Mouse (Mus musculus) telencephalon, adult 2 months (tissue): ENCODE data around the gene Cbx1.

ENCODE experiments used
- DNase-seq: peaks from one replicate; pipeline ENCODE4 v3.0.0-alpha.2; 2011; ENCODE audit warnings: low read depth, low spot score

Gene Cbx1

DNA sequence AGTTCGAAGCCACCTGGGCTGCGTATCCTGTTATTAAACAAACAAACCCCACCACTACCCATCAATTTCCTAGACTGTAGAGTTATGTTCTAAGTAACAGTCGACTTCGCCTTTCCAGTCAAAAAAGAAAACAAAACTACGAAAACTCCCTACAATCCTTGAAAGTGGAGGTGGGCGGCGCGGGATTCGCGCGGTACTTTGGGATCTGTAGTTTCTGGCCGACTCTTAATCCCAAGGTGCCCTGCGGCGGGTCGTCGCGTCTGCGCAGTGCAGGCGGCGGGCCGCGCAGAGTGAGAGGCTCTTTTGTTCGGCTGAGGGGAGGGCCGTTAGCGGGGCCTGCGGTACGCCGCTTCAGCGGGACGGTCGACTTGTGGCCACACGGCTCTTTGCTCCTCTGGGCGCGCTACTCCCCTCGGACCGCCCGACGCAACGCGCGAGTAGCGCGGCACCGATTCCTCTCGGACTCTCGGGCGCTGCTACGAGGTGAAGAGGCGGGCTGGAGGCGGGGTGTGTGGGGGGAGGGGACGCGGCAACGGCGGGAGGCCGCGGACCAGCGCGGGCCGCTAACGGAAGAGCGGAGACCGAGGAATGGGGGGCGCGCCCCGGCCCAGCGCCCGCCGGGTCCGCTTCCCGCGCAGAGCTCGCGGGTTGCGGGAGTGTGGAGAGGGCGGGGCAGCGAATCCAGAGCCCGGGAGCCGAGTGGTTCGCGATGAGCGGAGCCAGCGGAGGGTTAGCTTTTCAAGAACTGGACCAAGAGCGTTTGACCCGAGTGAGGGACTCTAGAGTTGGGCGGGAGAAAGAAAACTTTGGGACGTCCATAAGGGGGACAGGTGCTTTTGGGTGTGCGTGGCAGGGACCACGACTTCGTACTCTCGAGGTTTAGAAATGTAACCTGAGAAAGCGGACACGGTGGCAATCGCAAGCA is at the start of gene Cbx1:
Gene Cbx1 (plus strand): TSS at position 257 of the 925 bp plus-strand sequence.
- DNase-seq: peak; percentile 83

DNA sequence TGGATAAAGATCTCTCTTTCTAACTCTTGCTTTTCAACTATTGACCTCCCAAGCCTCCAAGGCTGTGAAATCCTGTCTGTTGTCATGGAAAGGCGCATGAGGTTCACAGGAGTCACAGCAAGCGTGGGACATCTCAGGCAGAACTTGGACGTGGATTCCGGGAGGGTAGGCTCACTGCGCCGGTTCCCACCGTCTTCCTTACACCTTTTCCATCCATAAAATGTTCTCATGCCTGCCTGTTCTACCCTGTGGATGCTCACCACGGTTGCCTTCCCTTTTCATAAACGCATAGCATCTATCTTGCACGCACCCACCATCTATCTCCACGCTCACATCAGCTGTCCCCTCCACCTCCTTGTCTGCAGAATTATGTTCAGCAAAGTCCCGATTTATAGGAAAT is 48.1 kb upstream of the Cbx1 start:
- no peak for DNase-seq

DNA sequence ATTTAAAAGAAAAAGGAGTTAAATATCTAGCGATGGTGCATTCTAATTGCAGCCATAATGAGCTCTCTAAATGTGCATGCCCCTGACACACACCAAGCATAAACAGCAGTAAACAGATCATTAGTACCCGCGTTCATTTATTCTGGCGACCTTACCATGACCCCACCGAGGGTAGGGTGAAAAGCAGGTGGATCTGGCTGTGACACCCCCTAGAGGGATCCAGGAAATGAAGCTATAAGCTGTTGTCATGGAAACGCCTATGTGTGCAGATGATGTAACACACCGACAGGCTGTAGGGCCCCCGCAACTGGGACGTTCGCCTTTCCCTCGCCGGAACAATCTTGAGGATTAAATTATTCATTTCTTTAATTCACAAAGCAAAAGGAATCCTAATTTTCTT is 46.9 kb upstream of the Cbx1 start:
- no peak for DNase-seq

DNA sequence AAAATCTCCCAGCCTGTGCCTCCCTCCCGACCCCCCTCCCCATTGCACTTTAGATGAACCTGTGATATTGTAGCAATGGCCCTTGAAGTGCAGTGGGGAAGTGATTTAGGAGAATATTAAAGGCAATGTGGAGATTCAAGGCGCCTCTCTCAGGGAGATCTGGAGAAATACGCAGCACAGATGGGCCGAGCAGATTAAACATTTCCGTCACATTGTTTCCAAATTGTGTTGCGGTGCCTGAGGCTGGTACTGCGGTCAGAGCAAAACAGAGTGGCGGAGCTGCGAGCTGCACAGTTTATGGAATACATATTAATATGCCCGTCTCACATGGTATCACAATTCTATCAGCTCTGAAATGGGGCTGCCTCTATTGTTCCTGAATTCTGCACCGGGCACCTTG is 45.9 kb upstream of the Cbx1 start:
- DNase-seq: no peak

DNA sequence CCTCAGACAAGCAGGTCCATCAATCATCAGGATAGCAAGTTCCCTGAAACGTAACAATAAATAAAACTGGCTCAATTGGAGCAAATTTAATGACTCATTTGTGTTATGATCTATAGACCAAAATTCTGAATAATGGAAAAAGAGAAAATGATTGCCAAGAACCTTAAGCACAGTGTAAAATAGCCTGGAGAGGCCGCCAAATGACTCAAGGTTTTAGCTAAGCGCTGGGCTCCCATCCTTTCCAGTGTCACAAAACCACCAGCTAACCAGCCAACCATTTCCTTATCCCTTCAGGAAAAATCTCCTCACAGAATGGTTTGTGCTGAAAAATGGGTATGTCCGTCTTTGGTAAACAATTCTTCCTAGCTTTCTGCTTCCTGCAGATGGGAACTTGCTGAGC is 45.0 kb upstream of the Cbx1 start:
- DNase-seq: no peak

DNA sequence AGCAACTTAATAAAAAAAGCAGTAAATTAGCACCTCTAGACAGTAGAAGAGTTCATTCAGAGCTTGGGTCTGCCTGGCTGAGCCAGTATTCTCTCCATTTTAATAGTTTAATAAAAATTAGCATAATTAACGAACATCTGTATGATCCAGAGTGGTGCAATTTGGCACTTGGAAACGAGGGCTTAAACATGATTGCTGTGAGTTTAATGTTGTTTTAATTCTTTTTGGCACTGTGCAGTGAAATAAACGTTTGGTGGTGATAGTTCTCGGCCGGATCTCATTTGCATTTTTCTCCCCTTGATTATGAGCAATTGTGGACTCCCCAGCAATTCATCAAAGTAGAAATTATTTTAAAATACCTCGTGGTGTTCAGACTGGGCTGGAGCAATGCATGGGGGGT is 42.3 kb upstream of the Cbx1 start:
- DNase-seq: no peak

DNA sequence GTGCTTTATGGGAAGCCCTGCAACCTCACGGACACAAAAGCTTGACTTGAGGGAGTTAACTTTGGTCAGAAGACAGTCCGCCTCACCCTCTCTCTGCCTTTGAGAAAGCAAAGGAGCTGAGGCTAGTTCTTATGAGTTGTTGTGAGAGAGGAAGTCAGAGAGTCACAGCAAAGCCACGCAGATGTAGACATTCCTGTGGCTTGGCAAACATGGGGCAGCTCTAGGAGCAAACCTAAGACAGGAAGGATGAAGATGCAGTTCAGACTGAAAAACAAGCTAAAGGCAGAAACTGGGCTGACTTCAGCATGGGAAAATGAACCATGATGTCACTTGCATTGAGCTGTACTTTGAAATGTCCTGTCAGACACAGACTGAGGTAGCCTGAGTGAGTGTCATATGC is 41.4 kb upstream of the Cbx1 start:
- DNase-seq: no peak

DNA sequence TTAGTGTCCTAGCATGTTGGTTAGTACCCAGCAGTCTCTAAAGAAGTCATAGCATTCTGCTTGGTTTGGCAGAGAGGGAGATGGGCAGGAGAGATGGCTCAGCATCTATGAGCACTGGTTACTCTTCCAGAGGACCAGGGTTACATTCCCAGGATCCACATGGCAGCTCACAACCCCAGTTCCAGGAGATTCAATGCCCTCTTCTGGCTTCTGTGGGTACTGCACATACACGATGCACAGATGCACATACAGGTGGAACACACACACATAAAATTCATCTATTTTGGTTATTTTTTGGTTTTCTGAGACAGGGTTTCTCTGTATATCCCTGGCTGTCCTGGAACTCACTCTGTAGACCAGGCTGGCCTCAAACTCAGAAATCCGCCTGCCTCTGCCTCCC is 33.6 kb upstream of the Cbx1 start:
- DNase-seq: no peak

DNA sequence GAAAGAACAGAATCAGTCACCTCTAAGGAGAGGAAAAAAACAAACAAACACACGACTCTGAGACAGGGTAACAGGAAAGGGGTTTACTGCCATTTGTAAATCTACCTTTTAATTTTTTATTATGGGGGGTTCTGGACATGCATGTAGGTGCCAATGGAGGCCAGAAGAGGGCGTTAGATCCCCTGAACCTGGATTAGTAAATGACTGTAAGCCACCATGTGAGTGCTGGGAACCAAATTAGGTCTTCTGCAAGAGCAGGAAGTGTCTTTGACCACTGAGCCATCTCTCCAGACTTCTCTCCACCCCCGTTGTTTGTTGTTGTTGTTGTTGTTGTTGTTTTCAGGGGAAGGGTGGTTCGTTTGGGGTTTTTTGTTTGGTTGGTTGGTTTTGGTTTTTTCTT is 31.5 kb upstream of the Cbx1 start:
- no peak for DNase-seq

DNA sequence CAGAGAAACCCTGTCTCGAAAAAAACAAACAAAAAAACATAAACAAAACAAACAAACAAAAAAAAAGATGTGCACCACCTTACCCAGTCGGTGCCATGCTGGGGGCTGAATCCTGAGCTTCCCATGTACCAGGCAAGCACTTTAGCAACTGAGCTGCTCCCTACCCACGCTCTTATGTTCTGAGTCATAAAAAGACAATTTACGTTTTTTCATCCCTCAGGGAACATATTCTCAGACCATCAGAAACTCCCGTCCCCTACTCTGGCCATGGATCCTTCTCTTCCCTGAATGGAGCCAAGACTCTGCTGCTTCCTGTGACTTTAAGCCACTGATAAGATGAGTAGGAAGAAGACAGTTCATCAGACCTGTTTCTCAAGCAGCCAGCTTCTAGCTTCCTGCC is 30.5 kb upstream of the Cbx1 start:
- no peak for DNase-seq

DNA sequence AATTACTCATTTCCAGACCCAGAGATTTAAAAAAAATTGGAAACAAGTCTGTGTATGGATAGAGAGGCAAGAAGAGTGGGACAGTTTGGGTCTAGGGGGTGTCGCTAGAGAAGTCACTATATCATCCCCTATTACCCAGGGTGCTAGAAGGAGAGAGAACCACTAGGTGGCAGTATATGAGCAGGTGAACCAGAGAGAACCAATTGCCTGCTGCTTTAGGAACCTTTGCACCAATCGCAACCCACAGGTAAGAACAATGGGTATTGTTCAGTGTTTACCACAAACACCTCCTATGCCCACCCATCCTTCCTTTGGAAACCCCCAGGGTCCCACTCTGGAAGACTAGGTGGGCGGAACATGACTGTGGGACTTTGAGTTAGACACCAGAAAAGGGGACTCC is 28.9 kb upstream of the Cbx1 start:
- no peak for DNase-seq

DNA sequence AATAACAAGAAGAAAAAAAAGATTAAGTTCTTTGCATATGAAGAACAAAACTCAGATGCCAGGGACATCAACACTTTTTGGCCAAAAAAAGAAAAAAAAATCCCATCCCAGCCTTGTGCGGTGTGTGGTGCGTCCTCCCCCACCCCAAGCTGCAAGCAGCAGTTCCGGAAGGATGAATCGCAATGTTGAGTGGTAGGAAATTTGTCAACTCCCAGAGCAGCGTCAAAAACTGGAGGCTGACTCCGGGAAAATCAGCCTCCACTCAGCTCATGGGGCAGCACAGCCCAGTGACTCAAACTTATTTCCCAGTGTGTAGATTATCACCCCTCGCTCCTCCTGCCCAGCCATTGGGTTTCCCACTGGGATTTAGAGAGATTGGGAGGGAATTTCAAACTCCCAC is 26.9 kb upstream of the Cbx1 start:
- DNase-seq: no peak

DNA sequence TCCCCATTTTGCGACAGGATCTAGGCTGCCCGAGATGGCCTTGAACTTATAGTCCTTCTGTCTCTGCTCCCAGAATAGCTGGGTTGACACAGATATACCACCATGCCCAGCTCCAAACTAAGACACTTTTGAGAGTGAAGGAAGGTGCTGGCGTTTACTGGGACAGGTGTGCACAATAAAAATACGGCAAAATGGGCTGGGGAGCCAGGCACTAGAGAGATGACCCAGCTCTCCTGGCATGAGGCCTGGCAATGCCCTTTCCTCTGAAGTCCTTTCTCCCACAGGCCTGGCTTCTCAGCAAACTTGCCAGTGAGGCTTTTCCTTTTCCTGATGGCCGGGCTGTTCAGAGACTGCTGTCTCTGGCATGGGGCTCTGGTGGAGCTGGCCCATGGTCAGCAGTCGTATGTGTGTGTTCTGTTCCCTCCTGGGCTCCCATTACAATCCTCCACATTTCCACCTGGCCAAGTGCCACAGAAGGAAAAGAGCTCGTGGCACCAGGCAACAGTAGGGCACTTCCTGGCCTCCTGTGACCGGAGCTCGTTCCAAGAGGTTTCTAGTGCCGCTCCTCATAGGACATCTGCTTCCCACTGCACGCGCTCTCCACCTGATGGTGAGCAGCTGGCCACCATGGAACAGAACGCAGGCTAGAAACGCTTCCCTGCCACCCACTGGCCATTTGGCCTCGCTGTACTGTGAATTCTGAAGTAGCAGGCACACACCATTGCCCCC is 26.0 kb upstream of the Cbx1 start:
- no peak for DNase-seq

DNA sequence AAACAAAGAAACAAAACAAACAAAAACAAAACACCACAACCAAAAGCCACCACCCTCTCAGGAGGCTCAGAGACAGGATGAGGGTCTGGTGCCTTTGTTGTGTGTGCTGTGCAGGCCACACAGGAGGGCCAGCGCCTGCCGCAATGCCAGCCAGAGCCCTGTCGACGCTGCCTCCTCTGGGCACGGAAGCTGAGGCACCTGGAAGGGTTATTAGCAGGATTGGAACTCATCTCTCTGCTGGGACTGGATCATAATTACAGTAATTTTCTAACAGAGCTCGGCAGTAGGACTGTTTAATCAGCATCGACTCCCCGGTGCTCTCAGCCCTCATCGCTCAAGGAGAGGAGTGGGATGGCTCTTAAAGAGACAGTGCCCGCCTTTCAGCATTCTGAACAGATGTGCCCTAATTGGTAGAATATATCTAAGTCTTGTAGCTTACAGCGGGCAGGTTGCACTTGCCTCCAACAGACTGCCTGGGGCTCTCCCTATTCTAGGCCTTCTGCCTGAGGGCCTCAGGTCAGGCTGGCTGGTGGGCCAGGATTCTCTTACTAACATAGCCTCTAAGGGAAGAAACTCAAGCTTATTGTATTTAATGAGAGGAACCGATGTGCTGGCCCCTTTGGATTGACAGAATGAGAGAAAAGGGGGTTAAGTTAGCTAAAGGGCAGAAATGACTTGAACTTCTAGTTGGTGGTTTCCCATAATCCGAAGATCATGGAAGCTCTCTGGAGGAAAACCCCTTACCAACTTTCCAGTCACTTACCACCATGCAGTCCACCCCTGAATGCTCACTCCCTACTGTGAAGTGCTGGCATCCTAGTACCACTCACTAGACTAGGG is 24.2 kb upstream of the Cbx1 start:
- DNase-seq: no peak

DNA sequence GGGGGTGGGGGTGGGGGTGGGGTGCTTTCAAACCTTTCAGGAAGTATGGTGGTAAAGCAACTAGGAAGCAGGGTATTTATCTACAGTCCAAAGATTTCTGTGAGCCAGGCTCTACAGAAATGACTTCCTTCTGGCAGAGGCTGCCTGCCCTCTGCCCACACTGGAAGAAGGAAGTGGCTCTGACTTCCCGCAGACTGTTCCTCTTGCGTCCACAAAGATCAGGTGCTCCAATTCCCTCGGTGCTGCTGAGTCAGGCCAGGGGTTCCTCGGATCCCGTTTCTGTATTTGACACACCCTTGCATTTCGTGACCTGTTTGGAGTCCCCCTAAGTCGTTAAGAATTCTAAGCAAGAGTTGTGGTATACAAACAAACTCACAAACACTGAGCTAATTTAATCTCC is 23.3 kb upstream of the Cbx1 start:
- DNase-seq: no peak

DNA sequence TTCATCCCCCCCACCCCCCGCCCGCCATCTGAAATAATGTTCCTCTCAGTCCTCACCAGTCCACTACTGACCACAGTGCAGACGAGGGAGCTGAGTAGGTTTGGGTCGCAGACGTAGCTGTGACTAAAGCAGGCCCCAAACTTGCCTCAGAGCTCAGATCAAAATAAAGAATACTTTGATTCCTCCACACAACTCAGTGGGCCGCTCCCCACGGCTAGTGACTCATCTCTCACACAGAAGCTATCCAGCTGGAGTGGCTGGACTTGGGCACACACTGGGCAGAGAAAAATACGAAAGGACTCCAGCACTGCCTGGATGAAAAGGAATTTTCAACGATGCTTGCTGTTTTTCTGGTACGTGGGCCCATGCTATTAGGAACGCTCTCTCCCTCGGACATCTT is 22.4 kb upstream of the Cbx1 start:
- DNase-seq: peak; percentile 65

DNA sequence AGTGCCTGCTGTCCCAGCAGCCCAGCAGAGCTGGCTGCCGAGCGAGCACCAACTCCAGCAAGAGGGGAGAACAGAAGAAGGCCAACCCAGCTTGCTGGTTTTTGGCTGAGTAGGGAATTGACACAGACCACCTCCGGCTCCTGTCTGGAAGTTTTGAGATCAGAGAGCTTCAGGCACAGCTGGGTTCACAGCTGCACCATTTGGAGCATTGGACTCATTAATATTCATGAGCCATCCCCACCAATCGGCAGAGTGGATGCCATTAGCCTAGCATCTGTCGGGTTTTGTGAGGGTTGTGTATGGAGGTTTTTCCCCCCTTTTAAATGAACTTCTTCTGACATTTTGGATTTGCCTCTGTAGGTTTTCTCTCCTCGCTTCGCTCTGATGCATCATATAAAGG is 21.8 kb upstream of the Cbx1 start:
- no peak for DNase-seq

DNA sequence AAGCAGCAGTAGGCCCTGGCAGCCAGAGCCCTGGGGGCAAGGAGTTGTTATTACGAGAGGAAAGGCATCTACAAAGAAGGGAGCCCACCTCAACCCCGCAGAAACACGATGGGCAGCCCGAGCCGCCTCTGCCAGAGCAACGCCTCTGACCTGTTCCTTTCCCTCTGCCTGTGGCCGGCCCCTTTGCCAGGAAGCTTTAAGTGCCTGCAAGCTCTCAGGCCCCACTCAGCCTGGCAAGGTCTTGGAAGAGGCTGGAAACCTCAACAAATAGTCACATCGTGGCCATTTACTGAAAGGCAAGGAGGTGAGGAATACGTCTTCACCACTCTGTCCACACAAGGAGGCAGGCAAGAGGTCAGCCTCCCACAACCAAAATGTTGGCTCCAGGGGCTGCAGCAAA is 20.7 kb upstream of the Cbx1 start:
- no peak for DNase-seq

DNA sequence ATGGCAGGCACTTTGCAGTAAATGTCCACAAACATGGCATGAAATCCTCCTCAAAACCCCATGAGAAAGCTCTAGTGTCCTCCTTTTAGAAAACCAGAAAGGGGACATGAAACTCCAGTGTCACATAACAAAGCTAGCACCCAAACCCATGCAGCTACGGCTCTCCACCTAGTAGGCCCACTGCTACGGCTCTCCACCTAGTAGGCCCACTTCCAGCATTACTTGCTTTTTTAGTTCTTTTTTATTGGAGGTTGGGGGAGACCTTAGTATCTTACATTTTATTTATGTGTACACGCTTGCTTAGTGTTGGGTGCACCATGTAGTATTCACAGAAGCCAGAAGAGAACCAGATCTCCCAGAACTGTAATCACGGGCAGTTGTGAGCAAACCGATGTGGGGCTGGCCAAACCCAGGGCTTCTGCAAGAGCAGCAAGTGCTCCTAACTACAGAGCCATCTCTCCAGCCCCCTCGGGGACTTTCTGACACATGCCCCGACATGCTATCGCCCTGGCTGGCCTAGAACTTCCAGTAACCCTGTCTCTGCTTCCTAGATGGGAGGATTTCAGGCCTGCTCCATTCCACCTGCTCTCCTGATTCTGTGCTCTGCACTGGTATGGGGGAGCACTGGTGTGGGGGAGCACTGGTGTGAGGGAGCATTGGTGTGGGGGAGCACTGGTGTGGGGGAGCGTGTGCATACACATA is 17.5 kb upstream of the Cbx1 start:
- DNase-seq: no peak

DNA sequence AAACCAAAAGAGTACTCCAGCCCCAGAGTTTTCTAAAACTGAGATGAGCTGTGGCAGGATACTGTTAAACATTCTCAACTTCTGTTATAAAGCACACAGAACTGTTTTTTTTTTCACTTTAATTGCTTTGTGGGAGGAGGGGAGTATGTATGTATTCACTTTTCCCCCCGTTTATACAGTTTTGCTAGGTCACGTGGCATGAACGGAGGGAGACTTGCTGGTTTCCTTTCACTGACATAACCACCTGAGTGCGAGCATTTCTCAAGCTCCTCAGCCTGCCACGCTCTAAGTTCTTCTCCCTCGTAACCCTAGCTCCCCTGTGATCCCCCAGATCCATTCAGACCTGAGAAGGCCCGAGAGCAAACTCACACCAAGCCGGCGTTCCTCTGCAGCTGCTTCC is 16.5 kb upstream of the Cbx1 start:
- no peak for DNase-seq

DNA sequence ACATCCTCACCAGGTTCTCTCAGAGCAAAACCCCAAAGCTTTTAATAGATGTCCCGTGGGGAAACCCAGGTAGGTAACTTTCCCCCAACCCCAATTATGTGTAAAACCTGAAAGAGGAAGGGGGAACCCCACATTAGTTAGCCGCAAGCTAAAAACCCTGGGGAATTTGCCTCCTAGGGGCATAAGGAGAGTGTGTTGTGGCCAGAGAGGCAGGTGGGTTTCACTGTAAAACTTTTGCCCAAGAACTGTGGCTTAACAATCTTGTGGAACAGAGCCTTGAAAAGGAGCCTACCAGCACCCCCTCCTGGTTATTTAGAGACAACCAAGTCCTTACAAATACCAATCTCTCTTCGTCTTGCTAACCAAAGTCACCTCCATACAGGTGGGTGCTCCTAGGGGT is 14.4 kb upstream of the Cbx1 start:
- no peak for DNase-seq

DNA sequence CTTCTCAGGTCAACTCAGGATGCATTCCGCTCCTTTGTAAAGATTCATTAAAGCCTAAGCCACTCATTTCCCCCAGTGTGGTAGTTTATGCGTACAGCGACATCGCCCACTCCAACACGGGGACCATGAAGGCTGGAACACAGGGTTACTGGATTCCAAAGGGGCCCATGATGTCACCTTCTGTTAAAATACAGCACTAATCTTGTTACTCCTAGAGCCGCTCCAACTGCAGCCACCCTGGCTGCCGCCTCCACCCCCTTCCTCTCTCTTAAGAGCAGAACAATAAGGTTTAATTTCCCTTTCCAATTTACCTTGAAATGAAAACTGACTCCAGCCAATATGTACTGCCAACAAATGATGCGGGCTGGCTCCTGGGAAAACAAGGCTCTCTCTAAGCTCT is 13.9 kb upstream of the Cbx1 start:
- DNase-seq: no peak
